Mouse (Mus musculus) thymus, postnatal 4 days (tissue): ENCODE results near the gene Cox8b.

Experiments
- DNase-seq: peaks from one replicate; pipeline ENCODE4 v3.0.0; 2021

Cox8b gene

GRCm38 (mm10) chr7:140900220-140900619 lies at the start of gene Cox8b:
Gene Cox8b (minus strand): TSS chr7:140900446.
- DNase-seq: no peak

GRCm38 (mm10) chr7:140949255-140949654 lies 49.0 kb upstream of the Cox8b start:
- DNase-seq: no peak

GRCm38 (mm10) chr7:140948161-140948560 lies 47.9 kb upstream of the Cox8b start:
- DNase-seq: no peak

- no peak for DNase-seq
These were observed 46.7 kb upstream of the Cox8b start for GRCm38 (mm10) chr7:140946980-140947379.

GRCm38 (mm10) chr7:140946311-140946710 lies 46.1 kb upstream of the Cox8b start:
- no peak for DNase-seq

- DNase-seq: no peak
These were observed 45.0 kb upstream of the Cox8b start for GRCm38 (mm10) chr7:140945247-140945646.

GRCm38 (mm10) chr7:140944236-140944635 lies 44.0 kb upstream of the Cox8b start:
- DNase-seq: no peak

GRCm38 (mm10) chr7:140943356-140943755 lies 43.1 kb upstream of the Cox8b start:
- DNase-seq: no peak

GRCm38 (mm10) chr7:140942811-140943210 lies 42.6 kb upstream of the Cox8b start:
- DNase-seq: no peak

- DNase-seq: no peak
These were observed 42.1 kb upstream of the Cox8b start for GRCm38 (mm10) chr7:140942341-140942740.

- peak; percentile 84 for DNase-seq
These were observed 41.2 kb upstream of the Cox8b start, which contains the start of gene Pgghg for GRCm38 (mm10) chr7:140941222-140942051. Gene Pgghg (plus strand): TSS chr7:140941391.

- no peak for DNase-seq
These were observed 39.5 kb upstream of the Cox8b start for GRCm38 (mm10) chr7:140939669-140940171.

- DNase-seq: no peak
These were observed 38.6 kb upstream of the Cox8b start for GRCm38 (mm10) chr7:140938896-140939295.

- peak; percentile 58 for DNase-seq
These were observed 38.2 kb upstream of the Cox8b start for GRCm38 (mm10) chr7:140938436-140938835.

- no peak for DNase-seq
These were observed 26.9 kb upstream of the Cox8b start for GRCm38 (mm10) chr7:140927181-140927580.

GRCm38 (mm10) chr7:140923070-140923775 lies 23.0 kb upstream of the Cox8b start:
- no peak for DNase-seq

GRCm38 (mm10) chr7:140922398-140923069 lies 22.3 kb upstream of the Cox8b start:
- DNase-seq: peak; percentile 47

- DNase-seq: no peak
These were observed 21.2 kb upstream of the Cox8b start for GRCm38 (mm10) chr7:140921225-140921975.

- no peak for DNase-seq
These were observed 20.3 kb upstream of the Cox8b start, which contains the start of gene Nlrp6 for GRCm38 (mm10) chr7:140920418-140921029. Gene Nlrp6 (plus strand): TSS chr7:140920902.

GRCm38 (mm10) chr7:140919911-140920310 lies 19.7 kb upstream of the Cox8b start:
- no peak for DNase-seq

GRCm38 (mm10) chr7:140914031-140914690 lies 13.9 kb upstream of the Cox8b start:
- no peak for DNase-seq
